Mouse (Mus musculus) midbrain, embryonic 10.5 days (tissue): ENCODE results near the gene Cacng4. TPM values are rescaled to one million over a fixed set of nuclear protein-coding genes. Genes with fewer than 3 reads are reported as not detected.

Source experiments
- DNase-seq: peaks from one replicate; pipeline ENCODE4 v3.0.0-alpha.2; 2017; ENCODE audit warnings: low spot score
- H3K27ac ChIP-seq: fragments of 300-500 bp; sonication (generic); replicated peaks from 2 replicates; pipeline ENCODE4 v1.5.1; 2016; ENCODE audit warnings: mild to moderate bottlenecking
- H3K27me3 ChIP-seq: fragments of 300-500 bp; sonication (generic); 2 replicates; pipeline ENCODE4 v1.6.1; 2016; ENCODE audit warnings: low read depth, mild to moderate bottlenecking; ENCODE audit not compliant: poor library complexity, severe bottlenecking
- H3K36me3 ChIP-seq: fragments of 300-500 bp; sonication (generic); 2 replicates; pipeline ENCODE4 v1.6.1; 2016; ENCODE audit warnings: mild to moderate bottlenecking, moderate library complexity
- H3K4me1 ChIP-seq: fragments of 300-500 bp; sonication (generic); 2 replicates; pipeline ENCODE4 v1.6.1; 2016
- H3K4me3 ChIP-seq: fragments of 300-500 bp; sonication (generic); 2 replicates; pipeline ENCODE4 v1.5.1; 2016; ENCODE audit warnings: mild to moderate bottlenecking, moderate library complexity
- H3K9me3 ChIP-seq: fragments of 300-500 bp; sonication (generic); replicated peaks from 2 replicates; pipeline ENCODE4 v1.6.1; 2016; ENCODE audit warnings: mild to moderate bottlenecking
- WGBS: fragments of 180-500 bp; shearing (Covaris S2); methylation state at CpG from one replicate; pipeline ENCODE4 v1.1.7; 2016; 5-methylcytosine and 5-hydroxymethylcytosine counted together
- polyA plus RNA-seq: library from polyadenylated mRNA; unstranded; fragments of >200 nt; fragmentation: Nextera tagmentation; extraction: Ambion mirVana; gene quantifications from 2 replicates; pipeline ENCODE4 v1.2.1, GENCODE M21; 2016

Gene Cacng4
- polyA plus RNA-seq, 1 experiment from 2014 or later, result 8.9 TPM

- Histone ChIP-seq H3K36me3 (no peaks in the 10 kb centered on the region), H3K27ac (peak overlapping the region; percentile 55; the same call in 1 of the 2 replicates), H3K4me3 (no peak overlapping the region), H3K27me3 (peaks cover 41% of the 10 kb centered on the region), H3K4me1 (peaks cover 51% of the 10 kb centered on the region), H3K9me3 (no peaks in the 10 kb centered on the region)
- 47% methylated on average over 27 of the region's 27 CpGs for WGBS
- DNase-seq, result peak; percentile 19
Measured at GRCm38 (mm10) chr11:107703272-107704134, 90.9 kb downstream of the Cacng4 start.

GRCm38 (mm10) chr11:107699967-107700366 lies 94.4 kb downstream of the Cacng4 start:
- H3K4me1 ChIP-seq, result peaks cover 19% of the 10 kb centered on the region
- peaks cover 22% of the 10 kb centered on the region for H3K27me3 ChIP-seq
- 94% methylated on average over 4 of the region's 4 CpGs for WGBS
- DNase-seq, result no peak
- no peaks in the 10 kb centered on the region for H3K9me3 ChIP-seq
- H3K36me3 ChIP-seq, result no peaks in the 10 kb centered on the region
- H3K27ac ChIP-seq, result no peak overlapping the region
- no peak overlapping the region for H3K4me3 ChIP-seq

GRCm38 (mm10) chr11:107693338-107693737 lies 101.0 kb downstream of the Cacng4 start:
- Histone ChIP-seq H3K36me3 (peaks cover 6% of the 10 kb centered on the region), H3K9me3 (no peaks in the 10 kb centered on the region), H3K4me3 (no peak overlapping the region), H3K27ac (no peak overlapping the region), H3K4me1 (no peaks in the 10 kb centered on the region), H3K27me3 (no peaks in the 10 kb centered on the region)
- DNase-seq, result no peak
- WGBS, result 88% methylated on average over 6 of the region's 6 CpGs

GRCm38 (mm10) chr11:107691569-107691968 lies 102.8 kb downstream of the Cacng4 start:
- Histone ChIP-seq H3K36me3 (peaks cover 13% of the 10 kb centered on the region), H3K4me3 (no peak overlapping the region), H3K27me3 (no peaks in the 10 kb centered on the region), H3K27ac (no peak overlapping the region), H3K4me1 (no peaks in the 10 kb centered on the region), H3K9me3 (no peaks in the 10 kb centered on the region)
- 91% methylated on average over 8 of the region's 8 CpGs for WGBS
- no peak for DNase-seq

GRCm38 (mm10) chr11:107688480-107688879 lies 105.9 kb downstream of the Cacng4 start:
- no peaks in the 10 kb centered on the region for H3K27me3 ChIP-seq
- H3K36me3 ChIP-seq, result peaks cover 30% of the 10 kb centered on the region
- H3K27ac ChIP-seq, result no peak overlapping the region
- H3K4me1 ChIP-seq, result peaks cover 10% of the 10 kb centered on the region
- H3K9me3 ChIP-seq, result no peaks in the 10 kb centered on the region
- no peak overlapping the region for H3K4me3 ChIP-seq
- WGBS, result 97% methylated on average over 10 of the region's 10 CpGs
- no peak for DNase-seq

GRCm38 (mm10) chr11:107686290-107686689 lies 108.1 kb downstream of the Cacng4 start:
- WGBS, result 85% methylated on average over 20 of the region's 20 CpGs
- H3K36me3 ChIP-seq, result peaks cover 30% of the 10 kb centered on the region
- H3K9me3 ChIP-seq, result no peaks in the 10 kb centered on the region
- H3K27ac ChIP-seq, result no peak overlapping the region
- no peak overlapping the region for H3K4me3 ChIP-seq
- H3K27me3 ChIP-seq, result no peaks in the 10 kb centered on the region
- no peak for DNase-seq
- H3K4me1 ChIP-seq, result peaks cover 32% of the 10 kb centered on the region

GRCm38 (mm10) chr11:107683544-107684465 lies 110.6 kb downstream of the Cacng4 start:
- Histone ChIP-seq H3K9me3 (no peaks in the 10 kb centered on the region), H3K27me3 (no peaks in the 10 kb centered on the region), H3K4me3 (no peak overlapping the region), H3K4me1 (peaks cover 33% of the 10 kb centered on the region), H3K27ac (peak overlapping the region; percentile 82), H3K36me3 (peaks cover 30% of the 10 kb centered on the region)
- WGBS, result 69% methylated on average over 19 of the region's 19 CpGs
- no peak for DNase-seq

GRCm38 (mm10) chr11:107682694-107683355 lies 111.5 kb downstream of the Cacng4 start:
- peak; percentile 20 for DNase-seq
- H3K4me3 ChIP-seq, result no peak overlapping the region
- H3K9me3 ChIP-seq, result no peaks in the 10 kb centered on the region
- peaks cover 24% of the 10 kb centered on the region for H3K36me3 ChIP-seq
- WGBS, result 46% methylated on average over 9 of the region's 9 CpGs
- peaks cover 33% of the 10 kb centered on the region for H3K4me1 ChIP-seq
- no peaks in the 10 kb centered on the region for H3K27me3 ChIP-seq
- H3K27ac ChIP-seq, result peak overlapping the region; percentile 82

Other genes starting within 250 kb of the Cacng4 start
- 19.0 and 21.6 TPM in 2 replicates for gene Helz, start 246.6 kb downstream of the Cacng4 start, polyA plus RNA-seq
- gene Cacng1, start 78.0 kb downstream of the Cacng4 start, polyA plus RNA-seq, result 0.31 TPM in 1 of 2 replicates, not detected in the other
- 1.2 and 1.7 TPM in 2 replicates for gene Cacng5, start 120.5 kb upstream of the Cacng4 start, polyA plus RNA-seq